Mouse (Mus musculus): Measurements from ENCODE around the gene Avp.
A peak's percentile ranks its signal among the peaks of the same experiment; 100 is the strongest.

Avp gene

DNA sequence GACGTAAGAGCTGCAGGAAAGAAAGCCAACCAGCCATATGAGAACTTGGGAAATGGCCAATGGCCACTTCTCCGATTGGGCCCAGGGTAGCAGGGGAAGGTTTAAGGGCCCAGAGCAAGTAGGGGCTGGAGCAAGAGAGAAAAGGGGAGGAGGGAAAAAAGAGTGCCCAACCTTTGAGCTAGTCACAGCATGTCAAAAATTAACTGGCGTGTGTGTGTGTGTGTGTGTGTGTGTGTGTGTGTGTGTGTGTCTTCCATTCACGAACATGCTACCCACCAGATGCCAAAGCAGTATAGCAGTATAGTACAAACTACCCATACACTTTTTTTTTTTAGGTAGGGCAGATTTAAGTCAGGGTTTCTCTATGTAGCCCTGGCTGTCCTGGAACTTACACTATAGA lies 13.4 kb downstream of the Avp start:
- DNase-seq: no peak

- no peak for DNase-seq
Observed at GRCm38 (mm10) chr2:130564983-130565382, 17.4 kb downstream of the Avp start.

- peak; percentile 93 for DNase-seq
Observed at GRCm38 (mm10) chr2:130564063-130564462, 18.3 kb downstream of the Avp start.

GRCm38 (mm10) chr2:130563212-130564055 lies 18.9 kb downstream of the Avp start, which contains the start of gene Mrps26:
Gene Mrps26 (plus strand): TSS chr2:130563742.
- peak; percentile 100 for DNase-seq

GRCm38 (mm10) chr2:130558015-130558414 lies 24.3 kb downstream of the Avp start:
- no peak for DNase-seq

GRCm38 (mm10) chr2:130557462-130557861 lies 24.9 kb downstream of the Avp start:
- no peak for DNase-seq

DNA sequence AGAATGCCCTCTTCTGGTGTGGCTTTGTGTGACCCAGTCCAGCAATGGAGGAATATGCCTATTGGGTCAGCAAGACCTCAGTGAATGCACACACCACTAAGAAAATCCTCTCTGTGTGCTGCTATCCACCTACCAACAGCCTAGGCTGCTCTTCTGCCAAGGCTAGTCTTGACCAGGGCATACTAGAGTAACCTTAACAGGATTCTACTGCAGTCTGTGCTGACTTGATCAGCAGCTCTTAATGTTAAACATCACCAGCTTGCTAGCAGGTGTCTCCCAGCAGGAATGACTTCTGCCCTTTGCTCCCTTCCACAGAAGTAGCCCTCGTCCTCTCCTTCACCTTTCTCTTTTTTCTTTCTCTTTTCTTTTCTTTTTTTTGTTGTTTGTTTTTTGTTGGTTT lies 26.1 kb downstream of the Avp start:
- DNase-seq: no peak

DNA sequence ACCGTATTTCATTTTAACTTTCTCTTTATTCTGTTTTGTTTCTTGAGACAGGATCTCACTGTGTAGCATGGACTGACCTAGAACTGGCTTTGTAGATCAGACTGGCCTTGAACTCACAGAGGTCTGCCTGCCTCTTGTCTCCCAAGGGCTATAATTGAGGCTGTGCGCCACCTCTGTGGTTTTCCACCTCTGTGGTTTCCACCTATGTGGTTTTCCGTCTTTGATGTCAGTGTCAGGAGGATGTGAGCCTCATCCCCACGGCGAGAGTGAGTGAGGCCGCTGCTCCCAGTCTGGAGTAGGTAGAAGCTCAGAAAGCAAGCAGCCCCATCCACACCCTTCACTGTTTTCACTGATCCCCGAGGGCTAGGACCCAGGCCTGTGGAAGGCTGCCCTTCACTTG lies 27.5 kb downstream of the Avp start:
- DNase-seq: no peak

GRCm38 (mm10) chr2:130546957-130547356 lies 35.4 kb downstream of the Avp start:
- DNase-seq: no peak

DNA sequence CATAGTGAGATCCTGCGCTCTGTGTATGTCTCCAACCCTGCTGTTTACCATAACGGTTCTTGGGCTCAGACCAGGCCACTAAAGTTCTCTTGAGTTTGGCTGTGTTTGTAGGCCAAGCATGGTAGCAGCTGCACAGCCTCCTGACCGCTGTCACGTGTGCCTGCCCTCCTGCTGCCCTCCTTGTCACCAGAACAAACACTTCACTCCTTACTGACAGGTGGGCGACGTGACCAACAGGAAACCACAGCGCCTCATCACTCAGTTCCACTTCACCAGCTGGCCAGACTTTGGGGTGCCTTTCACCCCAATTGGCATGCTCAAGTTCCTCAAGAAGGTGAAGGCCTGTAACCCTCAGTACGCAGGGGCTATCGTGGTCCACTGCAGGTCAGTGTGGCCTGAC lies 42.1 kb downstream of the Avp start:
- DNase-seq: no peak

GRCm38 (mm10) chr2:130538876-130539546 lies 43.3 kb downstream of the Avp start:
- no peak for DNase-seq

DNA sequence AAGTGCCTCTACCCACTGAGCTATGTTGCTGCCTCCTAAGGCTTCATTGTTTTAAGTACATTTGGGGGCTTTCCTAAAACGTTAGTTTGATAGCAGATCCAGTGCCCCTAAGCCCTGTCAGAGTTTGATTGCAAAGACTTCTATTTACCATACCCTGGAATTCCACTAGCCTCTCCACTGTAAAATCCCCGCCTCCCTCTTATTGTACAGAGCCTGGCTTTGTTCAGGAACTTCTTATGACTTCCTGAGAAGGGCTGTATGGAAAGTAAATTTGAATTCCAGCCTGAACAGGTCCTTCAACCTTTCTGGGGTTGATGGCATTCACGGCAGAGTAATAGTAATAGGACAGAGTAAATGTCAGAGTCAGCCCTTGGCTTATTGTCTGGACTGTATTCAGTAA lies 45.5 kb downstream of the Avp start:
- DNase-seq: no peak

DNA sequence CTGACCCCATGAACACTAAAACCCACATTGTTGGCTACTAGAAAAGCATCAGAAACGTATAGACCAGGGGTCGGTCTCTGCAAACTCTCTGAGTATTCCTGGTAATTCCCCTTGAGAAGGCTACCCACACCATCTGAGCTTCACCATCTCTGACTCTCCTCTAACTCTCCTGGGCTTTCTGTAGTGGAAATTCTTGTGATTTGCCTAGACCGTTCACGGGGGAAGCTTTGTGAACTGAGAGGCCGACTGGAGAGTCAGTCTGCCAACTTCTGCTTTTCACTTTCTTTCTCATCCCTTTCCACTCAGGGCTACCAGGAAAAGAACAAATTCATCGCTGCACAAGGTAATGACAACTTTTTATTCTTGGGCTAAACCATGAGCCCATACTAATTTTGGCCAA lies 47.3 kb downstream of the Avp start:
- DNase-seq: no peak

DNA sequence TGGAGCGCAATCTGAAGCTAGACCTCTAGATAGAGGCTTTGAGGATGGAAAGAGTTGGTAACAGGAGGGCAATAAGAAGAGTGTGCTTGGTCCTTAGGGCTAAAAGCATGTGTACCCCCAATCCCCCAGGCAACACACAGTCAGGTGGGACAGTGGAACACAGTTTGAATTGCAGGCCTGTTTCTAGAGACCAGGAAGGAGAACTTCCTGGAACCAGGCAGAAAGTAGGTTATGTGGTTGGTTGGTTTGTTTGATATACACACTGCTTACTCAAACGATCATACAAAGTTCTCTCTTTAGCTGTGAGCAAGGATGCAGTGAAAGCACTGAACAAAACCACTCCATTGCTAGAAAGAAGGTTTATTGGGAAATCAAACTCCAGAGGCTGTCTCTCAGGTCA lies 50.2 kb downstream of the Avp start:
- DNase-seq: no peak
